Mouse (Mus musculus) neural tube, embryonic 12.5 days (tissue): ENCODE measurements around the gene Klhl12. TPM values are rescaled to one million over a fixed set of nuclear protein-coding genes. Genes with fewer than 3 reads are reported as not detected.

Experiments
- polyA plus RNA-seq: library from polyadenylated mRNA; unstranded; fragments of >200 nt; fragmentation: Nextera tagmentation; extraction: Ambion mirVana; gene quantifications from 2 replicates; pipeline ENCODE4 v1.2.1, GENCODE M21; 2016

Klhl12 gene
- polyA plus RNA-seq, 1 experiment from 2014 or later, result 33.2 TPM

Other genes with a start within 250 kb of the Klhl12 start
- 5.5 TPM in 2 replicates for gene Adora1, start 220.1 kb upstream of the Klhl12 start, polyA plus RNA-seq
- gene Myog, start 165.5 kb upstream of the Klhl12 start, polyA plus RNA-seq, result 35.7 and 44.8 TPM in 2 replicates
- 8.0 and 8.6 TPM in 2 replicates for gene Ppfia4, start 122.6 kb upstream of the Klhl12 start, polyA plus RNA-seq
- 110 and 114 TPM in 2 replicates for gene Tmem183a, start 93.6 kb upstream of the Klhl12 start, polyA plus RNA-seq
- gene 4933406M09Rik, start 69.6 kb upstream of the Klhl12 start, polyA plus RNA-seq, result not detected in 2 replicates
- 27.9 and 29.8 TPM in 2 replicates for gene Cyb5r1, start 50.0 kb upstream of the Klhl12 start, polyA plus RNA-seq
- gene Adipor1, start 40.2 kb upstream of the Klhl12 start, polyA plus RNA-seq, result 71.1 and 74.5 TPM in 2 replicates
- 47.2 and 50.8 TPM in 2 replicates for gene Rabif, start 39.1 kb downstream of the Klhl12 start, polyA plus RNA-seq
- not detected in 2 replicates for gene Mgat4e, start 94.2 kb downstream of the Klhl12 start, polyA plus RNA-seq
- gene Kdm5b, start 104.6 kb downstream of the Klhl12 start, polyA plus RNA-seq, result 108 and 114 TPM in 2 replicates
- gene Syt2, start 191.1 kb downstream of the Klhl12 start, polyA plus RNA-seq, result 7.8 and 9.8 TPM in 2 replicates